Mouse (Mus musculus) intestine, embryonic 14.5 days (tissue): ENCODE measurements at regions not wholly inside any gene's neighbourhood (a gene's known extent, or its start where the extent isn't known, plus 50 kb on each side); places are given as distances from the start of the nearest gene placed in this dataset.

Experiments
- ATAC-seq: fragments of 200-750 bp; cut with Nextera tagmentation; replicated peaks from 2 replicates; pipeline ENCODE4 v1.8.0; 2017; ENCODE audit warnings: low read depth, moderate number of reproducible peaks, moderate TSS enrichment, moderate library complexity; ENCODE audit not compliant: low FRiP score, low TSS enrichment
- DNase-seq: peaks from one replicate; pipeline ENCODE4 v3.0.0-alpha.2; 2018; ENCODE audit warnings: low spot score
- H3K27ac ChIP-seq: fragments of 300-500 bp; sonication (generic); 2 replicates; pipeline ENCODE4 v1.5.1; 2014; ENCODE audit warnings: low read depth, mild to moderate bottlenecking, control low read depth
- H3K27me3 ChIP-seq: fragments of 300-500 bp; sonication (generic); replicated peaks from 2 replicates; pipeline ENCODE4 v1.6.1; 2014; ENCODE audit warnings: low read length, control low read depth; ENCODE audit not compliant: control insufficient read depth, insufficient read depth
- H3K36me3 ChIP-seq: fragments of 300-500 bp; sonication (generic); 2 replicates; pipeline ENCODE4 v1.6.1; 2014; ENCODE audit warnings: low read length, control low read depth; ENCODE audit not compliant: control insufficient read depth, insufficient read depth
- H3K4me1 ChIP-seq: fragments of 300-500 bp; sonication (generic); replicated peaks from 2 replicates; pipeline ENCODE4 v1.6.1; 2014; ENCODE audit warnings: low read length, control low read depth, mixed read lengths; ENCODE audit not compliant: control insufficient read depth, insufficient read depth
- H3K4me2 ChIP-seq: fragments of 300-500 bp; sonication (generic); 2 replicates; pipeline ENCODE4 v1.6.1; 2014; ENCODE audit warnings: low read length
- H3K4me3 ChIP-seq: fragments of 300-500 bp; sonication (generic); 2 replicates; pipeline ENCODE4 v1.5.1; 2014; ENCODE audit warnings: low read depth, low read length, control low read depth, mixed read lengths
- H3K9ac ChIP-seq: fragments of 300-500 bp; sonication (generic); 2 replicates; pipeline ENCODE4 v1.6.1; 2014; ENCODE audit warnings: mild to moderate bottlenecking, low read length
- H3K9me3 ChIP-seq: fragments of 300-500 bp; sonication (generic); 2 replicates; pipeline ENCODE4 v1.6.1; 2016; ENCODE audit warnings: low read length, control low read depth; ENCODE audit not compliant: control insufficient read depth
- WGBS: fragments of 180-500 bp; shearing (Covaris S2); extraction: QIAGEN DNeasy Blood & Tissue Kit; methylation state at CpG from one replicate; pipeline ENCODE4 v1.1.7; 2014; 5-methylcytosine and 5-hydroxymethylcytosine counted together

- 42% methylated on average over 9 of the region's 9 CpGs for WGBS
- Histone ChIP-seq H3K4me1 (no peaks in the 10 kb centered on the region), H3K36me3 (no peaks in the 10 kb centered on the region), H3K27me3 (no peaks in the 10 kb centered on the region), H3K9ac (no peak overlapping the region), H3K4me3 (no peak overlapping the region), H3K27ac (no peak overlapping the region), H3K9me3 (no peaks in the 10 kb centered on the region), H3K4me2 (no peak overlapping the region)
- ATAC-seq = no peak
- no peak for DNase-seq
These were observed 436.9 kb downstream of the Matn1 start for GRCm38 (mm10) chr4:131381063-131381462.

- H3K4me2 ChIP-seq = no peak overlapping the region
These were observed 437.3 kb downstream of the Matn1 start for GRCm38 (mm10) chr4:131381529-131381928.

DNA sequence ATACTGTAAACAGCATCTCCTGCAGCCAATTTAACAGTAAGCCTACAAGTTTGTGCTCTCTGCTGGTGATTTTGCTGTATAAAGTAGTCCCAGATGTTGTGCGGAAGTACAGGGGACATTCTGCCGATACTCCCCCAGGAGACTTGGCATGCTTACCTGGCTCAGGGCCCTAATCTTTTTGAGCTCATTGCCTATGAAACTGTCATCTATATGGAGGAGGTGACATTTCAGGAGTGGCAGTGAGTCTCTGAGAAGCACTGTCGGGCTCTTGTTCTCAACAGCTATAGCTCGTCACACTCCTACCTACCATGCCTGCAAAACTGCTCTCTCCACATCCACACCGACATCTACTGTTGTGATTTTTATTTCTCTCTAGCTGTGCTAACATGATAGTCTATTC lies 439.7 kb downstream of the Matn1 start:
- Histone ChIP-seq H3K4me2 (no peak overlapping the region), H3K9me3 (peaks cover 4% of the 10 kb centered on the region; the same call in 1 of the 2 replicates), H3K4me3 (no peak overlapping the region), H3K27ac (no peak overlapping the region), H3K36me3 (no peaks in the 10 kb centered on the region), H3K27me3 (no peaks in the 10 kb centered on the region), H3K4me1 (no peaks in the 10 kb centered on the region), H3K9ac (no peak overlapping the region)
- 86% methylated on average over 5 of the region's 5 CpGs for whole genome bisulfite sequencing
- ATAC-seq = no peak
- DNase-seq = no peak

More at GRCm38 (mm10) chr4:131381529-131381928, 437.3 kb downstream of the Matn1 start:
- no peaks in the 10 kb centered on the region for H3K36me3 ChIP-seq
- DNase-seq (no peak), ATAC-seq (no peak)
- no peaks in the 10 kb centered on the region for H3K4me1 ChIP-seq
- H3K27me3 ChIP-seq = no peaks in the 10 kb centered on the region
- no peaks in the 10 kb centered on the region for H3K9me3 ChIP-seq
- no peak overlapping the region for H3K4me3 ChIP-seq
- 80% methylated on average over 7 of the region's 7 CpGs for WGBS
- H3K27ac ChIP-seq = no peak overlapping the region
- no peak overlapping the region for H3K9ac ChIP-seq

DNA sequence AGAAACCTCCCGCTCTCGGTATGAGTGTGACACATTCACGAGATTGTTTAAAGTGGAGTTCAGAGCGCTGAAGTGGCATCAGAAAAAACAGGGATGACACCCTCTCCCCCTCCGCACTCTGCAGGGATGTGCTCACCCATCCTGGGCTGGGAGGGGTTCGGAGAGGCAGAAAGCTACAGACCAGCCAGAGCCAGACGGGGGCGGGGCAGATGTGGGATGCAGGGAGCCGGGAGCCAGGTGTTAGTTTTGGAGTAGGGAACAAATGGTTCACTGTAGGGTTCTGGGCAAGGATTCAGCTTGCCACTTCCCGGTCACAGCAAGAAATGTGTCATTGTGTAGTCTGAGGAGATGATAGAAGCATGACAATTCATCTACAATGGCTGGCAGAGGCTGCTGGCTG lies 442.8 kb downstream of the Matn1 start:
- peaks cover 4% of the 10 kb centered on the region; the same call in 1 of the 2 replicates for H3K9me3 ChIP-seq
- ATAC-seq = no peak
- DNase-seq = no peak
- H3K4me3 ChIP-seq = no peak overlapping the region
- no peak overlapping the region for H3K4me2 ChIP-seq
- no peaks in the 10 kb centered on the region for H3K36me3 ChIP-seq
- H3K4me1 ChIP-seq = no peaks in the 10 kb centered on the region
- H3K9ac ChIP-seq = no peak overlapping the region
- no peak overlapping the region for H3K27ac ChIP-seq
- H3K27me3 ChIP-seq = no peaks in the 10 kb centered on the region
- 71% methylated on average over 10 of the region's 10 CpGs for WGBS

DNA sequence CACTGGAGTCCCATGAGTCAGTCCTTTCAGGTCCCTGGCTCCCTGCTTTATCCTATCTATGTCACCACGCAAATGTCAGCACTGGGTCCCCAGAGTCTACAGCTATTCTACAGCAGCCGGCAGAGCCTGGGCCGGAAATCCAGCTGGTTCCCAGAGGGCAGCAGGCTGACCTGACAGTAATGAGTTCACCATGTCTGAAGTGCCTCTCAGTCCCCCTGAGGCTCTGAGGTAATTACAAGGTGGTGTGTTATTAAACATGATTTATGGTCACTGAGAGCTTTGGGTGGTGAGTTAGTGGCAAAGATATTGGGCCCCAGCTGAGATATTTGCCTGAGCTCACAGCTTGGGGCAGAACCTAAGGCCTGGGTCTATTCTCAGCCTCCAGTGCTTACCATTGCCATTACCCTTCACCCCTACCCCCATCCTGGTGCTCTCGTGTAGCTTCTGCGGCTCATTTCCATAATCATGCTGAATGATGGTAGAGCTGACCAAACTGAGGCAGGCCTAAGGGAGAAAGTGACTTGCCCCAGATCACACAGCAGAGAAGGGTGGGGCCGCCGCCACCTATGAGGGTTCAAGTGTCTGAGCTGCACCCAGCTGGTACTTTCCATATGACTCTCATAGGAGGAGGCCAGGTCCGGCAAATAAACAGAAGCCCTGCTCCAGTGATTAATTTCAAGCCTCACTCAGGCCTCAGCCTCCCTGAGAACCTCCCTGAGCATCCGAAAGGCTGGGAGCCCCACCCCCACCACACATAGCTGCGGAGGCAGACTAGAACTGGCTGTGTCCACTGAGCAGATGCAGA lies 446.8 kb downstream of the Ptpru start:
- no peak overlapping the region for H3K27ac ChIP-seq
- H3K9ac ChIP-seq = no peak overlapping the region
- H3K36me3 ChIP-seq = no peaks in the 10 kb centered on the region
- H3K4me3 ChIP-seq = no peak overlapping the region
- WGBS = 32% methylated on average over 10 of the region's 10 CpGs
- H3K4me1 ChIP-seq = no peaks in the 10 kb centered on the region
- no peaks in the 10 kb centered on the region for H3K27me3 ChIP-seq
- DNase-seq (no peak), ATAC-seq (no peak)
- no peak overlapping the region for H3K4me2 ChIP-seq
- peaks cover 4% of the 10 kb centered on the region; the same call in 1 of the 2 replicates for H3K9me3 ChIP-seq

DNA sequence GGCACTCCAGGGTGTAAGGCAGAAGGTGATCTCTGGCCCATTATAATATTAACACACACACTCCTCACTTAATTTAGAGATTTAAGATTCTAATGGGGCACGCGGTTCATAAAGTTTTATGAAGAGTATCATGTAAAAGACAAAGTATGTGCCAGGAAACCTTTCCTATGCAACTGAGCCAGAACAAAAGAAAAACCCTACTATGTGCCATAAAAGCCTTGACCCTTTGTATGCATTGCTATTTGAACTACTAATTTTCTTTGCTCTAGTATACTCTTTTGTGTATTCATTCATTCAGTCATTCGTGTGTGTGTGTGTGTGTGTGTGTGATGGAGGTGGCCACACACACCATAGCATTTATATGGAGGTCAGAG lies 446.2 kb downstream of the Ptpru start:
- Histone ChIP-seq H3K27ac (no peak overlapping the region), H3K36me3 (no peaks in the 10 kb centered on the region), H3K9ac (no peak overlapping the region), H3K27me3 (no peaks in the 10 kb centered on the region), H3K4me3 (no peak overlapping the region), H3K4me1 (no peaks in the 10 kb centered on the region), H3K4me2 (no peak overlapping the region), H3K9me3 (peaks cover 4% of the 10 kb centered on the region; the same call in 1 of the 2 replicates)
- DNase-seq (no peak), ATAC-seq (no peak)
- 87% methylated on average over 3 of the region's 3 CpGs for WGBS

- ATAC-seq (no peak), DNase-seq (no peak)
- H3K9me3 ChIP-seq = peaks cover under 1% of the 10 kb centered on the region; the same call in 1 of the 2 replicates
- no peak overlapping the region for H3K4me2 ChIP-seq
- 84% methylated on average over 3 of the region's 3 CpGs for WGBS
- no peaks in the 10 kb centered on the region for H3K4me1 ChIP-seq
- H3K27me3 ChIP-seq = no peaks in the 10 kb centered on the region
- no peaks in the 10 kb centered on the region for H3K36me3 ChIP-seq
- H3K27ac ChIP-seq = no peak overlapping the region
- no peak overlapping the region for H3K9ac ChIP-seq
- H3K4me3 ChIP-seq = no peak overlapping the region
These were observed 445.6 kb downstream of the Ptpru start for GRCm38 (mm10) chr4:131392478-131392877.

DNA sequence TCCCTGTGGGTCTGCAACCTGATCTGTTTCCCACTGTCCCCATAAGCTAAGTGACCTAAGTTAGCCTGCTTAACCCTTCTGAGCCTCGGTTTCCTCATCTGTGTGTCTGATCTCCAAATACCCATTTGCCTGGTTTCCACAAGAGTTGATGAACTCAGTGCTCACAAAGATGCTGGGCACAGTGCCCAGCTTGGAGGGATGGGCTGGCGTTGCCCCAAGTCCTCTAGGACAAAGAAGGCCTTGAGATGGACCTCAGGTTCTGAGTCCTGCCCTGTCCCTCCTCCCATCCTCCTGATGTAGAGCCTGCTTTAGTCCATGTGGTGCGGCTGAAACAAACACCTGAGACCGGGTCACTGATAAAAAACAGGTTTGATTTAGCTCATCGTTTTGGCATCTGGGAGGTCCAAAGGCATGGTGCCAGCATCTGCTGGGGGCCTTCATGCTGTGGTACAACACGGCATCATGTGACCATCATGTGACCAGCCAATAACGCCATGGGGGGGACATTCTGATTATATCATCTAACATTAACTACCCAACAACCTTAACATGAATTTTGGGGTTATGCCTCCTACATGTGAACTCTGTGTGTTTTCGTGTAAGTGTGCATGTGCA lies 441.8 kb downstream of the Ptpru start:
- ATAC-seq (no peak), DNase-seq (no peak)
- no peak overlapping the region for H3K9ac ChIP-seq
- no peak overlapping the region for H3K4me2 ChIP-seq
- H3K9me3 ChIP-seq = no peaks in the 10 kb centered on the region
- no peak overlapping the region for H3K27ac ChIP-seq
- no peaks in the 10 kb centered on the region for H3K36me3 ChIP-seq
- no peaks in the 10 kb centered on the region for H3K4me1 ChIP-seq
- H3K27me3 ChIP-seq = no peaks in the 10 kb centered on the region
- H3K4me3 ChIP-seq = no peak overlapping the region
- WGBS = 87% methylated on average over 8 of the region's 8 CpGs

DNA sequence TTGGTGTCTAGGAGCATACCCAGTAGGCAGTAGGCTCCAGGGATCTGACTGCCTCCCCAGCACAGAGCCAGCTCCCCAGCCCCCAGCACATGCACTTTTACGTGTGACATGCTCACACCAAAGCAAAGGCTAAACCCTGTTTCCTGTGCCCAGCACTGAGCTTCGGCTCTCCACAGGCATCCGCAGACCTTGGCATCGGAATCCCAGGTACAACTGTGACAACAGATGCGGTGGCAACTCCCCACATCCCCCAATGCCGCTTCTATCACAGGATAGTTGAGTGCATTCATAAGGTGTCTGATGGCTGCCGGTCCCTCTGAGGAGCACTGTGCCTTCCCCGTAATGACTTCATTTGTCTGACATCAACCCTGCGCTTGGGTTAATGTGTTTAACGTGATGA lies 440.9 kb downstream of the Ptpru start:
- Histone ChIP-seq H3K36me3 (no peaks in the 10 kb centered on the region), H3K4me3 (no peak overlapping the region), H3K27me3 (no peaks in the 10 kb centered on the region), H3K9me3 (no peaks in the 10 kb centered on the region), H3K4me1 (no peaks in the 10 kb centered on the region), H3K27ac (no peak overlapping the region), H3K4me2 (no peak overlapping the region), H3K9ac (no peak overlapping the region)
- 88% methylated on average over 10 of the region's 10 CpGs for WGBS
- no peak for DNase-seq
- ATAC-seq = no peak
